Mouse (Mus musculus) macrophage (primary cell): ENCODE measurements around the gene Olfr93. TPM values are rescaled to one million over a fixed set of nuclear protein-coding genes. Genes with fewer than 3 reads are reported as not detected.
"Not testable (repeated sequence)": the region's sequence is repeated elsewhere in the genome, so short reads cannot be mapped to it uniquely, and the experiment has no call there.

Experiments
- H3K27ac ChIP-seq: fragments of 350-480 bp; formaldehyde crosslinking; 2 replicates; pipeline ENCODE4 v1.9.0; 2021
- H3K36me3 ChIP-seq: fragments of 350-480 bp; formaldehyde crosslinking; 2 replicates; pipeline ENCODE4 v1.9.0; 2021; ENCODE audit errors: inconsistent target
- H3K4me3 ChIP-seq: fragments of 350-480 bp; formaldehyde crosslinking; 2 replicates; pipeline ENCODE4 v1.9.0; 2021; ENCODE audit errors: inconsistent target
- H3K79me2 ChIP-seq: fragments of 350-480 bp; formaldehyde crosslinking; 2 replicates; pipeline ENCODE4 v1.9.0; 2021; ENCODE audit errors: inconsistent target
- WGBS: methylation state at CpG from one replicate; pipeline ENCODE4 v1.1.7; 2026; ENCODE audit warnings: inconsistent platforms; ENCODE audit not compliant: missing documents; 5-methylcytosine and 5-hydroxymethylcytosine counted together
- polyA plus RNA-seq: library from polyadenylated mRNA; stranded (reverse); fragments of 250-400 nt; gene quantifications from 3 replicates; pipeline ENCODE4 v1.2.4, GENCODE M21; 2018; ENCODE audit warnings: inconsistent platforms
- total RNA-seq, 78 experiments: library from RNA; depleted of rRNA; stranded (reverse); fragments of 250-400 nt; gene quantifications; 1 replicate in 9 of 78; 2 replicates in 24 of 78; 3 replicates in 43 of 78; 4 replicates in 2 of 78; pipeline ENCODE4 v1.2.4; 2018; ENCODE audit warnings: inconsistent platforms in 56 of 78

Olfr93 gene
- total RNA-seq (2018; cell fraction: chromatin; rRNA removed) = not detected
- not detected for total RNA-seq (2018; cell fraction: cytosol; rRNA removed)
- not detected for total RNA-seq (2018; cell fraction: nucleus; rRNA removed)
- polyA plus RNA-seq = not detected in 3 replicates

GRCm38 (mm10) chr17:37161394-37161793, at the start of gene Olfr93:
Gene Olfr93, minus strand, starts transcription at chr17:37161494.
- no peaks in the 10 kb centered on the region for H3K36me3 ChIP-seq
- H3K27ac ChIP-seq = no peak within 1 kb of the TSS
- H3K4me3 ChIP-seq = no peak within 1 kb of the TSS
- no peaks in the 10 kb centered on the region for H3K79me2 ChIP-seq

- Histone ChIP-seq H3K79me2 (no peaks in the 10 kb centered on the region), H3K4me3 (no peak overlapping the region), H3K27ac (no peak overlapping the region), H3K36me3 (no peaks in the 10 kb centered on the region)
- 29% methylated on average over 3 of the region's 3 CpGs for WGBS
These were observed 42.6 kb upstream of the Olfr93 start for GRCm38 (mm10) chr17:37203917-37204236.

GRCm38 (mm10) chr17:37203206-37203916, 42.1 kb upstream of the Olfr93 start:
- Histone ChIP-seq H3K4me3 (no peak overlapping the region), H3K36me3 (no peaks in the 10 kb centered on the region)
- WGBS = 0% methylated on average over 4 of the region's 4 CpGs

GRCm38 (mm10) chr17:37200894-37201293, 39.6 kb upstream of the Olfr93 start, which contains the start of gene Olfr94:
Gene Olfr94, minus strand, starts transcription at chr17:37200994.
- WGBS = 72% methylated on average over 2 of the region's 2 CpGs
- H3K4me3 ChIP-seq = no peak within 1 kb of the TSS
- H3K27ac ChIP-seq = no peak within 1 kb of the TSS
- no peaks in the 10 kb centered on the region for H3K36me3 ChIP-seq
- H3K79me2 ChIP-seq = no peaks in the 10 kb centered on the region

More at GRCm38 (mm10) chr17:37203206-37203916, 42.1 kb upstream of the Olfr93 start:
- Histone ChIP-seq H3K27ac (no peak overlapping the region), H3K79me2 (no peaks in the 10 kb centered on the region)

GRCm38 (mm10) chr17:37196845-37197724, 35.8 kb upstream of the Olfr93 start:
- Histone ChIP-seq H3K79me2 (no peaks in the 10 kb centered on the region), H3K36me3 (no peaks in the 10 kb centered on the region), H3K4me3 (no peak overlapping the region), H3K27ac (no peak overlapping the region)
- 4% methylated on average over 69 of the region's 77 CpGs for WGBS

GRCm38 (mm10) chr17:37194782-37195181, 33.5 kb upstream of the Olfr93 start:
- no peaks in the 10 kb centered on the region for H3K36me3 ChIP-seq
- no peaks in the 10 kb centered on the region for H3K79me2 ChIP-seq
- WGBS = 96% methylated on average over 5 of the region's 5 CpGs
- no peak overlapping the region for H3K27ac ChIP-seq
- no peak overlapping the region for H3K4me3 ChIP-seq

- WGBS = 95% methylated on average over 2 of the region's 2 CpGs
- Histone ChIP-seq H3K79me2 (no peaks in the 10 kb centered on the region), H3K27ac (no peak within 1 kb of the TSS), H3K36me3 (no peaks in the 10 kb centered on the region), H3K4me3 (no peak within 1 kb of the TSS)
These were observed 32.4 kb upstream of the Olfr93 start, which contains the start of gene Ubd for GRCm38 (mm10) chr17:37193656-37194055. Gene Ubd, plus strand, starts transcription at chr17:37193892.

- Histone ChIP-seq H3K79me2 (no peaks in the 10 kb centered on the region), H3K36me3 (no peaks in the 10 kb centered on the region), H3K27ac (no peak overlapping the region), H3K4me3 (no peak overlapping the region)
These were observed 31.7 kb upstream of the Olfr93 start for GRCm38 (mm10) chr17:37193032-37193431.

- H3K79me2 ChIP-seq = no peaks in the 10 kb centered on the region
- WGBS = 86% methylated on average over 2 of the region's 2 CpGs
- H3K36me3 ChIP-seq = no peaks in the 10 kb centered on the region
- no peak overlapping the region for H3K27ac ChIP-seq
- no peak overlapping the region for H3K4me3 ChIP-seq
These were observed 29.4 kb upstream of the Olfr93 start for GRCm38 (mm10) chr17:37190711-37191110.

- no peaks in the 10 kb centered on the region for H3K79me2 ChIP-seq
These were observed 24.2 kb upstream of the Olfr93 start for GRCm38 (mm10) chr17:37185474-37185873.

GRCm38 (mm10) chr17:37131366-37131765, 29.9 kb downstream of the Olfr93 start:
- H3K27ac ChIP-seq, H3K36me3 ChIP-seq, H3K79me2 ChIP-seq, H3K4me3 ChIP-seq: not testable (repeated sequence)
- 22% methylated on average over 4 of the region's 4 CpGs for WGBS

More at GRCm38 (mm10) chr17:37185474-37185873, 24.2 kb upstream of the Olfr93 start:
- no peak overlapping the region for H3K27ac ChIP-seq
- 12% methylated on average over 6 of the region's 6 CpGs for WGBS
- H3K36me3 ChIP-seq = no peaks in the 10 kb centered on the region
- no peak overlapping the region for H3K4me3 ChIP-seq

- no peak within 1 kb of the TSS for H3K27ac ChIP-seq
These were observed 41.3 kb downstream of the Olfr93 start, which contains the start of gene Olfr92 for GRCm38 (mm10) chr17:37119988-37120387. Gene Olfr92, minus strand, starts transcription at chr17:37120088.

GRCm38 (mm10) chr17:37098178-37098577, 63.1 kb downstream of the Olfr93 start, which contains the start of gene Olfr91:
Gene Olfr91, minus strand, starts transcription at chr17:37098278.
- WGBS = 100% methylated on average over 1 of the region's 1 CpGs
- Histone ChIP-seq H3K4me3 (no peak within 1 kb of the TSS), H3K79me2 (no peaks in the 10 kb centered on the region)

More at GRCm38 (mm10) chr17:37119988-37120387, 41.3 kb downstream of the Olfr93 start, which contains the start of gene Olfr92:
- H3K4me3 ChIP-seq = no peak within 1 kb of the TSS
- 88% methylated on average over 2 of the region's 2 CpGs for WGBS
- no peaks in the 10 kb centered on the region for H3K79me2 ChIP-seq
- no peaks in the 10 kb centered on the region for H3K36me3 ChIP-seq

GRCm38 (mm10) chr17:37093289-37093688, 68.0 kb downstream of the Olfr93 start:
- Histone ChIP-seq H3K4me3 (no peak overlapping the region), H3K79me2 (no peaks in the 10 kb centered on the region)
- 91% methylated on average over 4 of the region's 5 CpGs for WGBS

More at GRCm38 (mm10) chr17:37098178-37098577, 63.1 kb downstream of the Olfr93 start, which contains the start of gene Olfr91:
- Histone ChIP-seq H3K27ac (no peak within 1 kb of the TSS), H3K36me3 (no peaks in the 10 kb centered on the region)

GRCm38 (mm10) chr17:37092198-37092597, 69.1 kb downstream of the Olfr93 start:
- H3K79me2 ChIP-seq = no peaks in the 10 kb centered on the region
- H3K4me3 ChIP-seq = no peak overlapping the region
- WGBS = 0% methylated on average over 1 of the region's 1 CpGs
- no peaks in the 10 kb centered on the region for H3K36me3 ChIP-seq
- H3K27ac ChIP-seq = no peak overlapping the region

More at GRCm38 (mm10) chr17:37093289-37093688, 68.0 kb downstream of the Olfr93 start:
- H3K27ac ChIP-seq = no peak overlapping the region
- no peaks in the 10 kb centered on the region for H3K36me3 ChIP-seq
